Mouse (Mus musculus) midbrain, embryonic 10.5 days (tissue): Measurements from ENCODE around the gene Catsperg1. TPM values are rescaled to one million over a fixed set of nuclear protein-coding genes. Genes with fewer than 3 reads are reported as not detected.
A peak's percentile ranks its signal among the peaks of the same experiment; 100 is the strongest.

Experiments
- DNase-seq: peaks from one replicate; pipeline ENCODE4 v3.0.0-alpha.2; 2017; ENCODE audit warnings: low spot score
- H3K27ac ChIP-seq: fragments of 300-500 bp; sonication (generic); replicated peaks from 2 replicates; pipeline ENCODE4 v1.5.1; 2016; ENCODE audit warnings: mild to moderate bottlenecking
- H3K27me3 ChIP-seq: fragments of 300-500 bp; sonication (generic); 2 replicates; pipeline ENCODE4 v1.6.1; 2016; ENCODE audit warnings: low read depth, mild to moderate bottlenecking; ENCODE audit not compliant: poor library complexity, severe bottlenecking
- H3K36me3 ChIP-seq: fragments of 300-500 bp; sonication (generic); 2 replicates; pipeline ENCODE4 v1.6.1; 2016; ENCODE audit warnings: mild to moderate bottlenecking, moderate library complexity
- H3K4me1 ChIP-seq: fragments of 300-500 bp; sonication (generic); 2 replicates; pipeline ENCODE4 v1.6.1; 2016
- H3K4me3 ChIP-seq: fragments of 300-500 bp; sonication (generic); 2 replicates; pipeline ENCODE4 v1.5.1; 2016; ENCODE audit warnings: mild to moderate bottlenecking, moderate library complexity
- H3K9me3 ChIP-seq: fragments of 300-500 bp; sonication (generic); replicated peaks from 2 replicates; pipeline ENCODE4 v1.6.1; 2016; ENCODE audit warnings: mild to moderate bottlenecking
- WGBS: fragments of 180-500 bp; shearing (Covaris S2); methylation state at CpG from one replicate; pipeline ENCODE4 v1.1.7; 2016; 5-methylcytosine and 5-hydroxymethylcytosine counted together
- polyA plus RNA-seq: library from polyadenylated mRNA; unstranded; fragments of >200 nt; fragmentation: Nextera tagmentation; extraction: Ambion mirVana; gene quantifications from 2 replicates; pipeline ENCODE4 v1.2.1, GENCODE M21; 2016

The Catsperg1 gene
- 0.43 and 0.52 TPM in 2 replicates for polyA plus RNA-seq

GRCm38 (mm10) chr7:29213675-29214082 lies at the start of gene Catsperg1:
Catsperg1 (minus strand) TSS chr7:29214035.
- Histone ChIP-seq H3K36me3 (no peaks in the 10 kb centered on the region), H3K4me3 (peak within 1 kb of the TSS; percentile 45), H3K27me3 (peaks cover 22% of the 10 kb centered on the region), H3K4me1 (peaks cover 30% of the 10 kb centered on the region), H3K9me3 (peaks cover 11% of the 10 kb centered on the region; the same call in 1 of the 2 replicates), H3K27ac (peak within 1 kb of the TSS; percentile 56)
- peak; percentile 84 for DNase-seq
- 2% methylated on average over 20 of the region's 20 CpGs for WGBS

- no peaks in the 10 kb centered on the region for H3K9me3 ChIP-seq
- no peaks in the 10 kb centered on the region for H3K36me3 ChIP-seq
- H3K4me1 ChIP-seq, result peaks cover 25% of the 10 kb centered on the region
- H3K4me3 ChIP-seq, result no peak overlapping the region
- no peak for DNase-seq
- 82% methylated on average over 6 of the region's 6 CpGs for WGBS
- H3K27me3 ChIP-seq, result no peaks in the 10 kb centered on the region
- H3K27ac ChIP-seq, result no peak overlapping the region
Measured at GRCm38 (mm10) chr7:29262151-29262550, 48.3 kb upstream of the Catsperg1 start.

- DNase-seq, result no peak
- Histone ChIP-seq H3K27me3 (no peaks in the 10 kb centered on the region), H3K36me3 (no peaks in the 10 kb centered on the region), H3K27ac (peak overlapping the region; percentile 68), H3K9me3 (no peaks in the 10 kb centered on the region), H3K4me3 (no peak overlapping the region), H3K4me1 (peaks cover 25% of the 10 kb centered on the region)
- 76% methylated on average over 10 of the region's 10 CpGs for WGBS
Measured at GRCm38 (mm10) chr7:29259781-29260730, 46.2 kb upstream of the Catsperg1 start.

- no peak overlapping the region for H3K27ac ChIP-seq
- no peaks in the 10 kb centered on the region for H3K9me3 ChIP-seq
- H3K27me3 ChIP-seq, result no peaks in the 10 kb centered on the region
- WGBS, result 86% methylated on average over 1 of the region's 1 CpGs
- peaks cover 30% of the 10 kb centered on the region for H3K4me1 ChIP-seq
- H3K4me3 ChIP-seq, result no peak overlapping the region
- no peaks in the 10 kb centered on the region for H3K36me3 ChIP-seq
- DNase-seq, result no peak
Measured at GRCm38 (mm10) chr7:29257368-29257767, 43.5 kb upstream of the Catsperg1 start.

GRCm38 (mm10) chr7:29255875-29256274 lies 42.0 kb upstream of the Catsperg1 start:
- DNase-seq, result no peak
- Histone ChIP-seq H3K27me3 (no peaks in the 10 kb centered on the region), H3K4me3 (no peak overlapping the region), H3K27ac (no peak overlapping the region), H3K36me3 (no peaks in the 10 kb centered on the region), H3K4me1 (peaks cover 30% of the 10 kb centered on the region), H3K9me3 (no peaks in the 10 kb centered on the region)
- 85% methylated on average over 4 of the region's 4 CpGs for WGBS

GRCm38 (mm10) chr7:29253842-29254241 lies 40.0 kb upstream of the Catsperg1 start:
- no peak overlapping the region for H3K4me3 ChIP-seq
- WGBS, result 55% methylated on average over 5 of the region's 5 CpGs
- H3K27me3 ChIP-seq, result peaks cover 9% of the 10 kb centered on the region
- peaks cover 14% of the 10 kb centered on the region for H3K4me1 ChIP-seq
- H3K27ac ChIP-seq, result no peak overlapping the region
- H3K9me3 ChIP-seq, result no peaks in the 10 kb centered on the region
- no peak for DNase-seq
- no peaks in the 10 kb centered on the region for H3K36me3 ChIP-seq

- H3K9me3 ChIP-seq, result no peaks in the 10 kb centered on the region
- H3K27ac ChIP-seq, result no peak overlapping the region
- no peak overlapping the region for H3K4me3 ChIP-seq
- DNase-seq, result no peak
- peaks cover 29% of the 10 kb centered on the region for H3K27me3 ChIP-seq
- peaks cover 25% of the 10 kb centered on the region for H3K4me1 ChIP-seq
- 90% methylated on average over 3 of the region's 3 CpGs for WGBS
- peaks cover 11% of the 10 kb centered on the region for H3K36me3 ChIP-seq
Measured at GRCm38 (mm10) chr7:29251166-29251565, 37.3 kb upstream of the Catsperg1 start.

GRCm38 (mm10) chr7:29248261-29248841 lies 34.5 kb upstream of the Catsperg1 start, which contains the start of gene 2200002D01Rik:
2200002D01Rik (minus strand) TSS chr7:29248466.
- WGBS, result 8% methylated on average over 20 of the region's 20 CpGs
- Histone ChIP-seq H3K4me3 (peak within 1 kb of the TSS; percentile 49), H3K27ac (peak within 1 kb of the TSS; percentile 46), H3K4me1 (peaks cover 20% of the 10 kb centered on the region), H3K9me3 (no peaks in the 10 kb centered on the region), H3K36me3 (peaks cover 36% of the 10 kb centered on the region), H3K27me3 (peaks cover 29% of the 10 kb centered on the region)
- DNase-seq, result peak; percentile 45

GRCm38 (mm10) chr7:29247706-29248105 lies 33.9 kb upstream of the Catsperg1 start:
- Histone ChIP-seq H3K27ac (peak overlapping the region; percentile 46), H3K27me3 (peaks cover 29% of the 10 kb centered on the region), H3K9me3 (no peaks in the 10 kb centered on the region), H3K4me3 (peak overlapping the region; percentile 49), H3K36me3 (peaks cover 36% of the 10 kb centered on the region), H3K4me1 (peaks cover 20% of the 10 kb centered on the region)
- 12% methylated on average over 19 of the region's 19 CpGs for WGBS
- DNase-seq, result no peak

- peak; percentile 79 for DNase-seq
- peaks cover 36% of the 10 kb centered on the region for H3K36me3 ChIP-seq
- H3K9me3 ChIP-seq, result no peaks in the 10 kb centered on the region
- H3K27me3 ChIP-seq, result peaks cover 29% of the 10 kb centered on the region
- WGBS, result 23% methylated on average over 16 of the region's 16 CpGs
- H3K4me1 ChIP-seq, result peaks cover 20% of the 10 kb centered on the region
- H3K27ac ChIP-seq, result no peak overlapping the region
- H3K4me3 ChIP-seq, result peak overlapping the region; percentile 49
Measured at GRCm38 (mm10) chr7:29247314-29247700, 33.5 kb upstream of the Catsperg1 start.

GRCm38 (mm10) chr7:29246619-29247313 lies 32.9 kb upstream of the Catsperg1 start:
- H3K4me1 ChIP-seq, result peaks cover 20% of the 10 kb centered on the region
- peak overlapping the region; percentile 49; the same call in 1 of the 2 replicates for H3K4me3 ChIP-seq
- no peaks in the 10 kb centered on the region for H3K9me3 ChIP-seq
- no peak for DNase-seq
- peaks cover 29% of the 10 kb centered on the region for H3K27me3 ChIP-seq
- 85% methylated on average over 21 of the region's 21 CpGs for WGBS
- H3K27ac ChIP-seq, result no peak overlapping the region
- peaks cover 38% of the 10 kb centered on the region for H3K36me3 ChIP-seq

- H3K9me3 ChIP-seq, result no peaks in the 10 kb centered on the region
- no peak overlapping the region for H3K4me3 ChIP-seq
- peaks cover 20% of the 10 kb centered on the region for H3K4me1 ChIP-seq
- H3K36me3 ChIP-seq, result peaks cover 43% of the 10 kb centered on the region
- DNase-seq, result no peak
- no peak overlapping the region for H3K27ac ChIP-seq
- 91% methylated on average over 5 of the region's 5 CpGs for WGBS
- H3K27me3 ChIP-seq, result peaks cover 29% of the 10 kb centered on the region
Measured at GRCm38 (mm10) chr7:29246015-29246414, 32.2 kb upstream of the Catsperg1 start.
